In genomic region chr12:38309885-38310284, GRCm38 (mm10) we compare ENCODE assay signal across 17 mouse cellular contexts.
"Had no signal": no experiment of that assay in that cellular context is flagged by ENCODE, and none has a peak within 500 bp of the region (broad histone marks: within the 10 kb centered on the region; RNA-seq: fewer than 3 reads in every experiment).

No protein-coding gene starts in this region.

- H3K4me2 ChIP-seq: neural tube, embryonic 12.5 days; neural tube, embryonic 13.5 days; neural tube, embryonic 15.5 days; stomach, embryonic 15.5 days had no signal

- DNase-seq: retina, postnatal 1 day; right cerebral cortex, adult 18-20 months; right cerebral cortex, postnatal 14 days; right cerebral cortex, postnatal 25 days; right cerebral cortex, postnatal 4 days; spleen, adult 18-20 months; thymus, adult 18-20 months; thymus, adult 2 months; thymus, postnatal 14 days; thymus, postnatal 25 days; thymus, postnatal 36 days; thymus, postnatal 4 days had no signal

- H3K4me1 ChIP-seq: neural tube, embryonic 12.5 days; neural tube, embryonic 13.5 days; neural tube, embryonic 15.5 days; stomach, embryonic 15.5 days had no signal

- H3K9ac ChIP-seq: neural tube, embryonic 12.5 days; neural tube, embryonic 13.5 days; neural tube, embryonic 15.5 days; stomach, embryonic 15.5 days had no signal

- H3K4me3 ChIP-seq: neural tube, embryonic 12.5 days; neural tube, embryonic 13.5 days; neural tube, embryonic 15.5 days; stomach, embryonic 15.5 days had no signal

- H3K27me3 ChIP-seq: neural tube, embryonic 12.5 days; neural tube, embryonic 13.5 days; neural tube, embryonic 15.5 days; stomach, embryonic 15.5 days had no signal

- H3K9me3 ChIP-seq: neural tube, embryonic 12.5 days; neural tube, embryonic 13.5 days; neural tube, embryonic 15.5 days; stomach, embryonic 15.5 days had no signal

- H3K27ac ChIP-seq: neural tube, embryonic 12.5 days; neural tube, embryonic 13.5 days; neural tube, embryonic 15.5 days; stomach, embryonic 15.5 days; stomach, postnatal 0 days had no signal

- H3K36me3 ChIP-seq: neural tube, embryonic 12.5 days; neural tube, embryonic 13.5 days; neural tube, embryonic 15.5 days; stomach, embryonic 15.5 days had no signal
